Mouse (Mus musculus): ENCODE measurements around the gene Arhgap35.

GRCm38 (mm10) chr7:16644260-16644659, 29.5 kb upstream of the Arhgap35 start:
- TF ChIP-seq CTCF (IDR thresholded peaks at IDR 0.05; ENCODE audit: extremely low read depth, insufficient read depth, low read length) (no peak), POLR2A (IDR thresholded peaks at IDR 0.05; ENCODE audit: extremely low read depth, insufficient read depth, low read length) (no peak)
